Mouse (Mus musculus) cortical plate, adult 2 months (tissue): ENCODE data around the gene Tmem181a.
"Not testable (repeated sequence)": the region's sequence is repeated elsewhere in the genome, so short reads cannot be mapped to it uniquely, and the experiment has no call there.

ENCODE experiments used
- CTCF ChIP-seq: fragments of 200-500 bp; IDR thresholded peaks from 2 replicates; pipeline ENCODE4 v1.5.1; 2011; ENCODE audit warnings: mild to moderate bottlenecking, control low read depth, low read length; ENCODE audit not compliant: insufficient read depth; ENCODE audit errors: extremely low read depth
- POLR2A ChIP-seq: fragments of 200-500 bp; IDR thresholded peaks from 2 replicates; pipeline ENCODE4 v1.6.1; 2011; ENCODE audit warnings: mild to moderate bottlenecking, low read length, control low read depth; ENCODE audit not compliant: insufficient read depth; ENCODE audit errors: extremely low read depth

DNA sequence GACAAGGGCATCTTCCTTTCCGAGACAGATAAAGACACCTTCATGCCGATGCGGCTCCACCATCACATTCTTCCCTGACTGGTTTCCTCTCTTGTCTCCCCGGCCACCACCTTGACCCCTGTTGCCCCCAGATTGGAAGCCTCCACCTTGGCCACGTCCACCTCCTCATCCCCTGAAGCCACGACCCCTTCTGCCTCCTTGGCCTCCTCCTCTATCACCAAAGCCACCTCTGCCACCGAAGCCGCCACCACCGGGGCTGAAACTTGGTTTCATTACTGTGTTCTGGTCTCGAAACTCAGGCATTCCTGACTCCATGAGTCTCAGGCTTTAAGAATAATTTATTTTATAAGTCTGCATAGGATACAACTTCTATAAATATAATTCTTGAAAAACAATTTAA, 98.6 kb downstream of the Tmem181a start:
- not testable (repeated sequence) for TF ChIP-seq CTCF, POLR2A
